8 mouse cellular contexts compared by ENCODE assay signal in the genomic region with DNA sequence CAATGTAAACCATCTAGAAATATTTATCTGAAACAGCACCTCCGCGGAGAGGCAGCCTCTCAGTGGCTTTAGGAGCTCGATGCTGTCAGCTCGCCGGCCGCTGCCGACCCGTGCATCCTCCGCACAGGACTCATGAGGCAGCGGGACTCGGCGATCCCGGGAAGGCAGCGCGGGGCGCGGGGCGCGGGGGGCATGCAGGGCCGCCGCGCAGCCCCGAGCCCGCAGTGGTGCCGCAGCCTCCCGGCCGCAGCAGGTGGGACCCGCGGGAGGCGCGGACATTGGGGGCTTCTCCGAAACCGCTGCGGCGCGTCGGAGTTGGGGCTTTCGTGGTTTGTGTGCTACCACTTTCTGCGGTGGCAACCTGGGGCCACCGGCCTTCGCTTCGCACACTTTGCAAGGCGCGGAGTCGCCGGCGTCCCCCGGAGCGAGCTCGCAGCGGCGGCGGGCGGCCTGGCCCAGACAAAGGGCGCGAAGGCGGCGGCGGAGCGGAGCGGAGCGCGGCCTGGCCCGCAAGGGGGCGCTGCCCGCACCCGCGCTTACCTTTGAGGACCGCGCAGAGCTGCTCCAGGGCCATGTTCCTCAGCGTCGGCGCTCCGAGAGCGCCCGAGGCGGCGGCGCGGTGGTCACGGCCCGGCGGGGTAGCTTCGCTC. TPM values are rescaled to one million over a fixed set of nuclear protein-coding genes. Genes with fewer than 3 reads are reported as not detected.
DNase-seq lines count a peak whose midpoint lies in the region; ATAC-seq and TF ChIP-seq lines count a peak whose summit lies in the region.

No protein-coding gene starts in this region.

- H3K9ac ChIP-seq in embryonic facial prominence, embryonic 11.5 days (replicated peaks; ENCODE audit: low read length), result peak overlapping the region; percentile 93
- H3K9ac ChIP-seq in heart, embryonic 12.5 days, result peak overlapping the region; percentile 87
- H3K9ac ChIP-seq in kidney, embryonic 15.5 days, result peak overlapping the region; percentile 59
- peak overlapping the region; percentile 44 for H3K9ac ChIP-seq in liver, adult 2 months (ENCODE audit: low read depth, low read length)
- H3K9ac ChIP-seq in stomach, embryonic 15.5 days, result peak overlapping the region; percentile 65

- H3K4me2 ChIP-seq in embryonic facial prominence, embryonic 11.5 days (ENCODE audit: low read depth, low read length), result peak overlapping the region; percentile 82
- H3K4me2 ChIP-seq in heart, embryonic 12.5 days, result peak overlapping the region; percentile 98
- peak overlapping the region; percentile 77 for H3K4me2 ChIP-seq in kidney, embryonic 15.5 days
- H3K4me2 ChIP-seq in stomach, embryonic 15.5 days, result peak overlapping the region; percentile 99

- H3K27ac ChIP-seq in embryonic facial prominence, embryonic 11.5 days (replicated peaks; ENCODE audit: low read depth, low read length), result peak overlapping the region; percentile 91
- H3K27ac ChIP-seq in heart, embryonic 12.5 days (ENCODE audit: poor library complexity, severe bottlenecking), result no peak overlapping the region
- peak overlapping the region; percentile 85 for H3K27ac ChIP-seq in kidney, embryonic 15.5 days
- H3K27ac ChIP-seq in liver, adult 2 months (replicated peaks; ENCODE audit: insufficient read depth, low read depth, low read length), result no peak overlapping the region
- H3K27ac ChIP-seq in stomach, embryonic 15.5 days, result peak overlapping the region; percentile 77

- no peaks in the 10 kb centered on the region for H3K79me2 ChIP-seq in liver, adult 2 months (ENCODE audit: control insufficient read depth, insufficient read depth, low read length)

- no peak for TF ChIP-seq POLR2A in liver, adult 2 months (IDR thresholded peaks at IDR 0.05; ENCODE audit: extremely low read depth, insufficient read depth, low read length)

- peak; percentile 49 for TF ChIP-seq CTCF in liver, adult 2 months (IDR thresholded peaks at IDR 0.05; ENCODE audit: low read depth, low read length)

- WGBS in embryonic facial prominence, embryonic 11.5 days, result under 1% methylated on average over 70 of the region's 84 CpGs
- under 1% methylated on average over 84 of the region's 84 CpGs for whole genome bisulfite sequencing in heart, embryonic 12.5 days
- under 1% methylated on average over 72 of the region's 84 CpGs for WGBS in kidney, embryonic 15.5 days
- WGBS in liver, adult 2 months, result under 1% methylated on average over 74 of the region's 84 CpGs
- WGBS in stomach, embryonic 15.5 days, result under 1% methylated on average over 83 of the region's 84 CpGs

- peak; percentile 98 for ATAC-seq in embryonic facial prominence, embryonic 11.5 days (replicated peaks; ENCODE audit: insufficient number of reproducible peaks, low FRiP score, low TSS enrichment, low read depth)
- peak; percentile 90 for ATAC-seq in heart, embryonic 12.5 days (ENCODE audit: insufficient number of reproducible peaks, low FRiP score)
- ATAC-seq in kidney, embryonic 15.5 days (replicated peaks; ENCODE audit: low FRiP score), result peak; percentile 97
- ATAC-seq in stomach, embryonic 15.5 days (ENCODE audit: insufficient read depth, low FRiP score, low read depth), result peak; percentile 96

- no peaks in the 10 kb centered on the region for H3K36me3 ChIP-seq in embryonic facial prominence, embryonic 11.5 days (replicated peaks; ENCODE audit: control insufficient read depth, insufficient read depth, low read depth, low read length)
- no peaks in the 10 kb centered on the region for H3K36me3 ChIP-seq in heart, embryonic 12.5 days
- no peaks in the 10 kb centered on the region for H3K36me3 ChIP-seq in kidney, embryonic 15.5 days
- no peaks in the 10 kb centered on the region for H3K36me3 ChIP-seq in liver, adult 2 months (ENCODE audit: control insufficient read depth, insufficient read depth, low read length)
- H3K36me3 ChIP-seq in stomach, embryonic 15.5 days, result no peaks in the 10 kb centered on the region

- H3K4me3 ChIP-seq in embryonic facial prominence, embryonic 11.5 days (ENCODE audit: low read depth, low read length), result peak overlapping the region; percentile 61
- H3K4me3 ChIP-seq in heart, embryonic 12.5 days, result peak overlapping the region; percentile 68
- H3K4me3 ChIP-seq in kidney, embryonic 15.5 days (replicated peaks), result peak overlapping the region; percentile 58
- H3K4me3 ChIP-seq in liver, adult 2 months (ENCODE audit: insufficient read depth, low read depth, low read length), result peak overlapping the region; percentile 56; the same call in 1 of the 2 replicates
- peak overlapping the region; percentile 69 for H3K4me3 ChIP-seq in stomach, embryonic 15.5 days (replicated peaks)

- peak; percentile 73 for DNase-seq in 416B (ENCODE audit: low read depth)
- peak; percentile 73 for DNase-seq in adrenal gland, postnatal 25 days
- peak; percentile 89 for DNase-seq in embryonic facial prominence, embryonic 11.5 days (ENCODE audit: low spot score)
- DNase-seq in liver, adult 2 months (ENCODE audit: extremely low read depth, low read depth, low spot score), result no peak
- DNase-seq in naive thymus-derived CD4-positive, alpha-beta T cell, adult 2 months (ENCODE audit: low read depth), result peak; percentile 51

- no peaks in the 10 kb centered on the region for H3K9me3 ChIP-seq in embryonic facial prominence, embryonic 11.5 days (replicated peaks; ENCODE audit: control insufficient read depth, low read length)
- no peaks in the 10 kb centered on the region for H3K9me3 ChIP-seq in heart, embryonic 12.5 days (replicated peaks)
- H3K9me3 ChIP-seq in kidney, embryonic 15.5 days (replicated peaks), result no peaks in the 10 kb centered on the region
- no peaks in the 10 kb centered on the region for H3K9me3 ChIP-seq in stomach, embryonic 15.5 days

- no peaks in the 10 kb centered on the region for H3K4me1 ChIP-seq in embryonic facial prominence, embryonic 11.5 days (ENCODE audit: control insufficient read depth, insufficient read depth, low read length)
- H3K4me1 ChIP-seq in heart, embryonic 12.5 days (replicated peaks), result no peaks in the 10 kb centered on the region
- peaks cover 7% of the 10 kb centered on the region for H3K4me1 ChIP-seq in kidney, embryonic 15.5 days
- H3K4me1 ChIP-seq in liver, adult 2 months (ENCODE audit: control insufficient read depth, insufficient read depth, low read length), result no peaks in the 10 kb centered on the region
- peaks cover 6% of the 10 kb centered on the region for H3K4me1 ChIP-seq in stomach, embryonic 15.5 days

- H3K27me3 ChIP-seq in embryonic facial prominence, embryonic 11.5 days (ENCODE audit: control insufficient read depth, insufficient read depth, low read length), result peaks cover 3% of the 10 kb centered on the region; the same call in 1 of the 2 replicates
- H3K27me3 ChIP-seq in heart, embryonic 12.5 days (replicated peaks), result peaks cover 22% of the 10 kb centered on the region
- H3K27me3 ChIP-seq in kidney, embryonic 15.5 days, result peaks cover 15% of the 10 kb centered on the region
- peaks cover 14% of the 10 kb centered on the region for H3K27me3 ChIP-seq in liver, adult 2 months (ENCODE audit: control insufficient read depth, insufficient read depth, low read length)
- 0 out of 2 replicates have a peak, but pooled peaks cover 3% of the 10 kb centered on the region for H3K27me3 ChIP-seq in stomach, embryonic 15.5 days (replicated peaks)

RNA-seq across cellular contexts. Expression of a gene that starts 0.5 kb away (rescaled TPM):
- 3.9 and 5.0 TPM in 2 replicates for total RNA-seq in adrenal gland, postnatal 25 days (2021)
- polyA plus RNA-seq in embryonic facial prominence, embryonic 11.5 days (2014; fragmentation: Nextera tagmentation; extraction: Ambion mirVana), result 21.3 and 24.8 TPM in 2 replicates
- polyA plus RNA-seq in heart, embryonic 12.5 days (2016; fragmentation: Nextera tagmentation; extraction: Ambion mirVana), result 6.4 and 7.6 TPM in 2 replicates
- polyA plus RNA-seq in kidney, embryonic 15.5 days (2015; fragmentation: Nextera tagmentation; extraction: Ambion mirVana), result 16.6 and 18.9 TPM in 2 replicates
- total RNA-seq in liver, adult 2 months (2014; rRNA removed), result 0.18 and 0.20 TPM in 2 replicates
- 0.02 TPM in 2 replicates for polyA plus RNA-seq in liver, adult 2 months (2012; rRNA removed)
- polyA plus RNA-seq in stomach, embryonic 15.5 days (2015; fragmentation: Nextera tagmentation; extraction: Ambion mirVana), result 6.0 and 6.7 TPM in 2 replicates

Comparison
In these comparisons a context has a peak if more than half of its experiments do, and no peak if none do; other contexts are left out.
1. H3K27ac ChIP-seq: peak in embryonic facial prominence, embryonic 11.5 days (single experiment), kidney, embryonic 15.5 days (single experiment) and stomach, embryonic 15.5 days (single experiment); none in heart, embryonic 12.5 days (single experiment) and liver, adult 2 months (single experiment).
2. Peak in every context shown above with its lines, with median percentiles within 50 percentile points of each other: ATAC-seq, H3K4me2 ChIP-seq, H3K4me3 ChIP-seq and H3K9ac ChIP-seq.